Mouse (Mus musculus): ENCODE results near the gene Nradd.

DNA sequence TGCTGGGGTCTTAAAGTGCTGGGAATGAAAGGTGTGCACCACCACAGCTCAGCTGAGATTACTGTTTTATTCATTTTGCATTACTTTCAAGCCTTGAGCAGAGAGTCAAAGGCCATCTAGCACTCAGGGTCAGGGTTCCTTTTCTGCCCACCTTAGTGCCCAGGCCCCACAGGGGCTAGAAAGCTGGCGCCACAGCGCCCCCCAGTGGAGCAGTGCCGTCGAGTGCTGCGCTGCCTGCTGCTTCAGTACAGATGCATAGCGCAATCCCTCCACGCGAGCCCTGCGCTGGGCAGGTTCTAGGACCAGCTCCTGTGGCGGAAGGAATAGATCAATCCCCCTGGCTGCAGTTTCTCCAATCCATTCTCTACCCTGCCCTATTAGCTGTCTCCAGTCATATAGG is 6.9 kb upstream of the Nradd start:
- TF ChIP-seq CTCF (IDR thresholded peaks at IDR 0.05; ENCODE audit: borderline replicate concordance, insufficient read depth, low read length): peak; percentile 65; the same call in 1 of the 2 replicates
- no peak for TF ChIP-seq POLR2A (IDR thresholded peaks at IDR 0.05; ENCODE audit: low read depth, low read length)
